Mouse (Mus musculus): Measurements from ENCODE around the gene Lcor. TPM values are rescaled to one million over a fixed set of nuclear protein-coding genes. Genes with fewer than 3 reads are reported as not detected.
A peak's percentile ranks its signal among the peaks of the same experiment; 100 is the strongest.

Lcor gene
- polyA plus RNA-seq (2016; fragmentation: Nextera tagmentation; extraction: Ambion mirVana): 12.4 and 12.5 TPM in 2 replicates

GRCm38 (mm10) chr19:41482190-41482908, at the start of gene Lcor:
Lcor (plus strand) TSS chr19:41482637.
- H3K27me3 ChIP-seq (ENCODE audit: insufficient read depth, poor library complexity, severe bottlenecking): no peaks in the 10 kb centered on the region
- H3K4me1 ChIP-seq: peaks cover 10% of the 10 kb centered on the region; the same call in 1 of the 2 replicates
- peak within 1 kb of the TSS; percentile 97 for H3K4me3 ChIP-seq
- peak within 1 kb of the TSS; percentile 98 for H3K27ac ChIP-seq
- peak; percentile 91 for DNase-seq (ENCODE audit: low spot score)
- 2% methylated on average over 85 of the region's 92 CpGs for WGBS
- no peaks in the 10 kb centered on the region for H3K9me3 ChIP-seq
- H3K36me3 ChIP-seq: no peaks in the 10 kb centered on the region

GRCm38 (mm10) chr19:41435366-41435765, 47.1 kb upstream of the Lcor start:
- peak; percentile 61 for DNase-seq (ENCODE audit: low spot score)
- no peaks in the 10 kb centered on the region for H3K4me1 ChIP-seq
- no peak overlapping the region for H3K4me3 ChIP-seq
- 77% methylated on average over 10 of the region's 10 CpGs for WGBS
- H3K27me3 ChIP-seq (ENCODE audit: insufficient read depth, poor library complexity, severe bottlenecking): no peaks in the 10 kb centered on the region; the same call in 1 of the 2 replicates
- H3K36me3 ChIP-seq: no peaks in the 10 kb centered on the region
- no peak overlapping the region for H3K27ac ChIP-seq
- H3K9me3 ChIP-seq: no peaks in the 10 kb centered on the region

DNA sequence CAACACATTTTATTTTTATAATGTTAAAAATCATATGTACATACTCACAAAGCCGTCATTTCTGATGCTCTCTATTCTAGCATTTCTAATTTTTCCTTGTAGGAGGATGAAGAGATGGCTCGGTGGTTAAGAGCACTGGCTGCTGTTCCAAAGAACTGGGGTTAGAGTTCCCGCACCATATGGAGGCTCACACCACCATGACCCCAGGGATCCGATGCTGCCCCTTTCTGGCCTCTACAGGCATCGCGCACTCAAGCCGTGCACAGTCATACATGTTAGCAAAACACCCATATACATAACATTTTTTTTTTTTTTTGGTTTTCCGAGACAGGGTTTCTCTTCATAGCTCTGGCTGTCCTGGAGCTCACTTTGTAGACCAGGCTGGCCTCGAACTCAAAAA, 46.0 kb upstream of the Lcor start:
- no peaks in the 10 kb centered on the region for H3K9me3 ChIP-seq
- no peak overlapping the region for H3K27ac ChIP-seq
- WGBS: 86% methylated on average over 9 of the region's 9 CpGs
- DNase-seq (ENCODE audit: low spot score): peak; percentile 45
- H3K4me3 ChIP-seq: no peak overlapping the region
- H3K36me3 ChIP-seq: no peaks in the 10 kb centered on the region
- H3K27me3 ChIP-seq (ENCODE audit: insufficient read depth, poor library complexity, severe bottlenecking): peaks cover 11% of the 10 kb centered on the region; the same call in 1 of the 2 replicates
- no peaks in the 10 kb centered on the region for H3K4me1 ChIP-seq

- H3K9me3 ChIP-seq: no peaks in the 10 kb centered on the region
- 75% methylated on average over 6 of the region's 6 CpGs for WGBS
- H3K36me3 ChIP-seq: no peaks in the 10 kb centered on the region
- H3K27ac ChIP-seq: no peak overlapping the region
- peaks cover 17% of the 10 kb centered on the region; the same call in 1 of the 2 replicates for H3K27me3 ChIP-seq (ENCODE audit: insufficient read depth, poor library complexity, severe bottlenecking)
- no peaks in the 10 kb centered on the region for H3K4me1 ChIP-seq
- H3K4me3 ChIP-seq: no peak overlapping the region
- no peak for DNase-seq (ENCODE audit: low spot score)
Measured at GRCm38 (mm10) chr19:41438953-41439352, 43.5 kb upstream of the Lcor start.

DNA sequence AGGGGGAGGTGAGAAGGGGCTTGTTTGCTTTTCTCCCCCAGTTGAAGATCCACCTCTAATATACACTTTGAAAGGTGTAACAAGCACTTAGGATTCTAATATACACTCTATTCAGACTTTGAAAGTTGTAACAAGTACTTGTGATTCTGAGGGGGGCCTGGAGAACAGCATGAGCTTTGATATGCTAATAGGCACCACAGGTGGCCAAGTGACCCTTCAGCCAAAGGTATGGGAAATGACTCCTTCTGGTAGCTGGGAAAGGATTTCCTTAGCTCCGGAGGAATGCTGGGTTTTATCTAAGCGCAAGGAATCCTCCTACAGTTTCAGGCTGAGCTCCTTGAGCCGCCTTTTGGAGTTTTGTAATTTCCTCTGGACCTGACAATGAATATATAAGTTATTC, 41.0 kb upstream of the Lcor start:
- Histone ChIP-seq H3K27ac (no peak overlapping the region), H3K4me3 (no peak overlapping the region), H3K9me3 (no peaks in the 10 kb centered on the region), H3K4me1 (peaks cover 9% of the 10 kb centered on the region), H3K36me3 (no peaks in the 10 kb centered on the region), H3K27me3 (ENCODE audit: insufficient read depth, poor library complexity, severe bottlenecking) (peaks cover 17% of the 10 kb centered on the region; the same call in 1 of the 2 replicates)
- 5% methylated on average over 3 of the region's 3 CpGs for WGBS
- DNase-seq (ENCODE audit: low spot score): no peak

DNA sequence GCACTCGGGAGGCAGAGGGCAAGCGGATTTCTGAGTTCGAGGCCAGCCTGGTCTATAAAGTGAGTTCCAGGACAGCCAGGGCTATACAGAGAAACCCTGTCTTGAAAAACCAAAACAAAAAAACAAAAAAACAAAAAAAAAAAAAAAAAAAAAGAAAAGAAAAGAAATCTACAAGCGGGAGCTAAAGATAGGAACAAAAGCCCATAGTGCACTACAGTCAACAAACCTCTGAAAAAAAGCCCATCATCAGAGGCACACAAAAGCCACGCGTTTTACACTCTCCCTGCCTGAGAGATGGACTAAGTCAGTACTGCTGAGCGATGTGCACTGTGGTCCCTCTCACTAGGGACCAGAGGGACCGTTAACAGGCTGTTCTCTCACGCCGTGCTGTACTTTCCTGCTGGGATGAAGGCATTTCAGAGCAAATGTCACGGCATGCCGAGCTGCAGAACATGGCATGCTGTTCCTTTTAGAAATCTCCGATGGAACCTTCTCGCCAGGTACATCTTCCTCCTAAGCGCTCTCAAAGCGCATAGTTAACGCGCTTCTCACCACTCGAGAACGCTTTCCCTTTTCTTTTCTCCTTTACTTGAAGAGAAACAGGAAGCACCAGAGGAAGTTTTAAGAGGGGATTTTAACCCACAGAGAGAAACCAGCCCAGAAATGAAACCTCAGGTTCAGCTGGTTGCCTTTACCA, 40.4 kb upstream of the Lcor start:
- Histone ChIP-seq H3K4me1 (peaks cover 9% of the 10 kb centered on the region), H3K36me3 (no peaks in the 10 kb centered on the region), H3K9me3 (no peaks in the 10 kb centered on the region), H3K27ac (no peak overlapping the region), H3K4me3 (peak overlapping the region; percentile 48), H3K27me3 (ENCODE audit: insufficient read depth, poor library complexity, severe bottlenecking) (peaks cover 17% of the 10 kb centered on the region; the same call in 1 of the 2 replicates)
- 10% methylated on average over 20 of the region's 20 CpGs for WGBS
- DNase-seq (ENCODE audit: low spot score): no peak

DNA sequence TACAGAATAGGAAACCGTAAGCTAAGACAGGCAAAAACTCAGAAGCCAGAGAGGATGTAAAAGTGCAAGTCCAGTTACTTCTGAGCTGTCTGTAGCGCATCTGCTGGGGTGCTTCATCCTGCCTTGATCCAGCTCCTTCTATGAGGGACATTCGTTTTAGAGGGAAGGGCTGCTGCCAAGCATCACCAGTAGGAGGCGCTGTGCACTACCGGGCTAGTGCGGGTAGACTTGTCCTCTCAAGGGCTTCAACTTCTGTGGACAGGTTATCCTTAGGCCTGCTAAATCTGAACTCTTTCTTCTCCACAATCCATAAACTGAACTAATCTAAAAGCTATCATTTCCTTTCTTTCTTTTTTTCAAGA, 39.8 kb upstream of the Lcor start:
- Histone ChIP-seq H3K4me3 (peak overlapping the region; percentile 48), H3K27me3 (ENCODE audit: insufficient read depth, poor library complexity, severe bottlenecking) (peaks cover 17% of the 10 kb centered on the region; the same call in 1 of the 2 replicates), H3K4me1 (peaks cover 9% of the 10 kb centered on the region), H3K27ac (no peak overlapping the region), H3K9me3 (no peaks in the 10 kb centered on the region), H3K36me3 (no peaks in the 10 kb centered on the region)
- 7% methylated on average over 6 of the region's 6 CpGs for WGBS
- DNase-seq (ENCODE audit: low spot score): peak; percentile 84

GRCm38 (mm10) chr19:41444491-41444890, 37.9 kb upstream of the Lcor start:
- Histone ChIP-seq H3K4me3 (no peak overlapping the region), H3K36me3 (no peaks in the 10 kb centered on the region), H3K27me3 (ENCODE audit: insufficient read depth, poor library complexity, severe bottlenecking) (peaks cover 17% of the 10 kb centered on the region; the same call in 1 of the 2 replicates), H3K4me1 (peaks cover 9% of the 10 kb centered on the region), H3K27ac (no peak overlapping the region), H3K9me3 (no peaks in the 10 kb centered on the region)
- WGBS: 58% methylated on average over 8 of the region's 8 CpGs
- DNase-seq (ENCODE audit: low spot score): no peak

DNA sequence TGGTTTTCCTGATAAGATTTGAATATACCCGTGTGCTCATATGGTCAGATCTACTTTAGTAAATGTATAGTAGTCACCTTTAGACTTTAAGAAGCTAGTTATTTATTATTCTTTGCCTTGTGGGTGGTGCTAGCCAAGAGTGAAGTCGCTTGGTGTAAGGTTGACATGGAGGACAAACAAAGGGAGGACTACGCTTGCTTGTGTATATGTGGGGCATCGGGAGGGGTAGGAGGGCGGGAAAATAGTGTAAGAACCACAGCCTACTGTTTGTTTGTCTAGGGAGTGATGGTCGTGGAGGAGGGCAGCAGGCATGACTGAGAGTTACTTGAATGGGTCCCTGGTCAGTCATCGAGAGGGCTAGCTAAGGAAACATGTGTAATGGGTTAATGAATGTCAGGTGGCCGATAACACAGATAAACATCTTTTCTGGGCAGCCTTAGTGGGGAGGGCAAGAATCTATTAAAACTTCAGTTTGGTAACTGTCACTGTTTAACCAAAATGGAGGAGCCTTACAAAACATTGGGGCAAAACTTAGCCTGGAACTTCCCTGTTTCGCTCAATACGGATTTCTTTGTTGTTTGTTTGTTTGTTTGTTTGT, 37.3 kb upstream of the Lcor start:
- no peak overlapping the region for H3K27ac ChIP-seq

DNA sequence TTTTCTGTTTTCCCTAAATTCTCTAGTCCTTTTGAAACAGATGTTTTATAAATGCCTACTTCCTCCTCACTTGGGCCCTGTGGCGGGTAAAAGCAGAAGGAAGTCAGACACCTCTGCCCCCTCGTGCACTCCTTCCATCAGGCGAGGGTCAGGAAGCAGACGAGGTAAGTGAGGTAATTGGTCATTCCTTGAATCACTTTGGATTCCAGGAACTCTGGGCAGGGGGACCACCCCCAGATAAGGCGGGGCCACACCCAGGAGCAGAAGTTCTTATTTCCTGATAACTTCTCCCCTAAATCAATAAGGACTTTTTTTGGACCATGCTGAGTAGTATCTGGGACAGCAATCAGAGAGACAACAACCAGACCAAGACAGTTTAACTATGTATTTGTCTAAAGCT, 36.7 kb upstream of the Lcor start:
- Histone ChIP-seq H3K27me3 (ENCODE audit: insufficient read depth, poor library complexity, severe bottlenecking) (peaks cover 14% of the 10 kb centered on the region; the same call in 1 of the 2 replicates), H3K27ac (no peak overlapping the region; the same call in 1 of the 2 replicates), H3K9me3 (no peaks in the 10 kb centered on the region), H3K4me1 (peaks cover 9% of the 10 kb centered on the region), H3K36me3 (no peaks in the 10 kb centered on the region), H3K4me3 (no peak overlapping the region)
- WGBS: 44% methylated on average over 5 of the region's 5 CpGs
- DNase-seq (ENCODE audit: low spot score): peak; percentile 80

More for the DNA sequence above, 37.3 kb upstream of the Lcor start:
- Histone ChIP-seq H3K4me3 (no peak overlapping the region), H3K36me3 (no peaks in the 10 kb centered on the region), H3K9me3 (no peaks in the 10 kb centered on the region), H3K4me1 (peaks cover 9% of the 10 kb centered on the region), H3K27me3 (ENCODE audit: insufficient read depth, poor library complexity, severe bottlenecking) (peaks cover 17% of the 10 kb centered on the region; the same call in 1 of the 2 replicates)
- WGBS: 68% methylated on average over 10 of the region's 10 CpGs
- peak; percentile 53 for DNase-seq (ENCODE audit: low spot score)

- H3K36me3 ChIP-seq: no peaks in the 10 kb centered on the region
- H3K4me1 ChIP-seq: peaks cover 10% of the 10 kb centered on the region
- no peak overlapping the region for H3K4me3 ChIP-seq
- DNase-seq (ENCODE audit: low spot score): no peak
- no peak overlapping the region for H3K27ac ChIP-seq
- H3K27me3 ChIP-seq (ENCODE audit: insufficient read depth, poor library complexity, severe bottlenecking): peaks cover 4% of the 10 kb centered on the region; the same call in 1 of the 2 replicates
- H3K9me3 ChIP-seq: no peaks in the 10 kb centered on the region
- WGBS: 95% methylated on average over 2 of the region's 2 CpGs
Measured at GRCm38 (mm10) chr19:41447166-41447565, 35.3 kb upstream of the Lcor start.

DNA sequence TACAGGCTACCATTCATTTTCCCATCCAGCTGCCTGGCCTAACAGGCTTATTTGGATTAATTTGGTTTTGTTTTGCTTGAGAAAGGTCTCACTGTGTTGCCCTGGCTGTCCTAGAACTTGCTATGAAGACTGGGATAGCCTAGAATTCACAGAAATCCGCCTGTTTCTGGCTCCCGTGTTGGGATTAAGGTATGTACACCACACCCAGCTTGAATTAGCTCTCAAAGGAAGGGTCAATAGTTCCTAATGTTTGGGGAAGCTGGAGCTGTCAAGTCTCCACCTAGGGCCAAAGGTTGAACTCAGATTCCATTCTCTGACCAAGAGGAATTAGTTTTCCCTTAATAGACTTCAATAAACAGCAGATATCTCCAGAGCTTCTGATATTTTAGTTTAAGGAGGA, 34.7 kb upstream of the Lcor start:
- H3K27ac ChIP-seq: no peak overlapping the region
- no peaks in the 10 kb centered on the region for H3K9me3 ChIP-seq
- WGBS: 77% methylated on average over 2 of the region's 2 CpGs
- peaks cover 13% of the 10 kb centered on the region for H3K4me1 ChIP-seq
- H3K36me3 ChIP-seq: no peaks in the 10 kb centered on the region
- no peak for DNase-seq (ENCODE audit: low spot score)
- H3K27me3 ChIP-seq (ENCODE audit: insufficient read depth, poor library complexity, severe bottlenecking): peaks cover 4% of the 10 kb centered on the region; the same call in 1 of the 2 replicates
- H3K4me3 ChIP-seq: no peak overlapping the region
